Mouse (Mus musculus): Measurements from ENCODE around the gene Lbh. TPM values are rescaled to one million over a fixed set of nuclear protein-coding genes. Genes with fewer than 3 reads are reported as not detected.

The Lbh gene
- polyA plus RNA-seq, 1 experiment from 2014 or later = 7.6 TPM

DNA sequence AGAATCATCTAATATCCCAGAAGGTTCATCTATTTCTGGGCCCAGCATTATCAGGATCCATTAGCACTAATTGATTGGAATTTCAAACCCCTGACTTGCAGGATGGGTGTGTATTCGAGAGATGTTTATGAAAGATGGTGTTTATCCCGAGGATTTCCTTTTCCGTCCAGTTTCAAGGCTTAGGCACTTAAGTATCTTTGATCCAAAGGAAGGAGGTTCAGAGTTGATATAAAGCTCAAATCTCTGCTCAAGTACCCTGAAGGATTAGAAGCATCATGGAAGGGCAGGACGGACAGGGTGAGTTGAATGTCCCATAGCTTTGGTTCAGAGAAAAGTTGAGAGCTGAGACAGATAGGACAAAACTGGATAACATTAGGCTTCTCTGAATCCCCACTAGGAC, 15.0 kb downstream of the Lbh start:
- H3K27ac ChIP-seq (ENCODE audit: low read length) = no peak overlapping the region
- H3K9me3 ChIP-seq (ENCODE audit: control insufficient read depth, low read length) = no peaks in the 10 kb centered on the region
- H3K4me3 ChIP-seq (ENCODE audit: low read length) = no peak overlapping the region
- no peak overlapping the region for H3K4me2 ChIP-seq (ENCODE audit: low read depth, low read length)
- 0 out of 2 replicates have a peak, but pooled peaks cover 8% of the 10 kb centered on the region for H3K36me3 ChIP-seq (ENCODE audit: control insufficient read depth, insufficient read depth, low read length)
- H3K9ac ChIP-seq (ENCODE audit: low read depth, low read length) = no peak overlapping the region
- WGBS = 76% methylated on average over 4 of the region's 4 CpGs
- no peak for ATAC-seq
- H3K27me3 ChIP-seq (replicated peaks; ENCODE audit: control insufficient read depth, insufficient read depth, low read length) = no peaks in the 10 kb centered on the region
- H3K4me1 ChIP-seq (ENCODE audit: control insufficient read depth, insufficient read depth, low read length) = peaks cover 46% of the 10 kb centered on the region

DNA sequence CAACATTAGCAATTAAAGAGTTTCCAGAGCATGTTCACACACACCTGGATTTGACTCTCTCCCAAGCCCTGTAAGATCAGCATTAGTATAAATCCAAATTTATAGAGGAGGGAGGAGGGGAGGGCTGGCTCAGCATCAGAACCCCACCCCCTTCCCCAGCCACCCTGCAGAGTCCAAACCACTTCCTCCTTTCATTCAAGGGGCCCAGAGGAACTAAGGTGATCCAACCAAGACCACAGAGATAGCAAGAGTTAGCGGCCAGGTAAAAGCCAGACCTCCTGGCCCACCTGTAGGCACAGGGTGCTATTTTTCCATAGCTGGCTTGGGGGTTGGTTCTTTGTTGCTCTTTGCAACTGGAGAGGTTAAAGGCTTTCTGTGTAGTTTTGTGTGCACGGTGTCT, 16.0 kb downstream of the Lbh start:
- 0 out of 2 replicates have a peak, but pooled peaks cover 8% of the 10 kb centered on the region for H3K36me3 ChIP-seq (ENCODE audit: control insufficient read depth, insufficient read depth, low read length)
- peaks cover 50% of the 10 kb centered on the region for H3K4me1 ChIP-seq (ENCODE audit: control insufficient read depth, insufficient read depth, low read length)
- ATAC-seq = no peak
- no peaks in the 10 kb centered on the region for H3K9me3 ChIP-seq (ENCODE audit: control insufficient read depth, low read length)
- H3K4me3 ChIP-seq (ENCODE audit: low read length) = no peak overlapping the region
- H3K27me3 ChIP-seq (replicated peaks; ENCODE audit: control insufficient read depth, insufficient read depth, low read length) = no peaks in the 10 kb centered on the region
- 0 out of 2 replicates have a peak overlapping the region, but pooled peaks have one; percentile 17 for H3K9ac ChIP-seq (ENCODE audit: low read depth, low read length)
- H3K27ac ChIP-seq (ENCODE audit: low read length) = no peak overlapping the region
- H3K4me2 ChIP-seq (ENCODE audit: low read depth, low read length) = no peak overlapping the region
- 74% methylated on average over 2 of the region's 2 CpGs for WGBS

DNA sequence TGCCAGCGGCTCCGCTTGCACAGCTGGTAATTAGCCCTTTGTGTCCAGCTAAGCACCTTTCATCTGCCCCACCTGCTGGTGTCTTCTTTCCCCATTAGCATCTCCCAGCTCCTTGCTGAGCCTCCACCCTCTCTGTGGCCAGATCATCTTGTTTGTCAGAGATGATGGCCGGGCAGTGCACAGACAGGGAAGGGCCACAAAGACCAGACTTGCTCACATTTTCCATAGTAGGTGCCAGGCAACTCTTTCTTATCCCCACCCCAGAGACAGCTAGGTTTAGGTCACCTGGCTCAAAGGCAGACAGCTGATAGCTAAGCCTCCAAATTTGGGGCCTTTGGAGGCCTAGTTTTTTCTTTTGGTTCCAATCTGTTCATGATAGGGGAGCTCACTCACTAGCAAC, 16.5 kb downstream of the Lbh start:
- Histone ChIP-seq H3K36me3 (ENCODE audit: control insufficient read depth, insufficient read depth, low read length) (peaks cover 9% of the 10 kb centered on the region; the same call in 1 of the 2 replicates), H3K9me3 (ENCODE audit: control insufficient read depth, low read length) (no peaks in the 10 kb centered on the region), H3K4me3 (ENCODE audit: low read length) (no peak overlapping the region), H3K4me1 (ENCODE audit: control insufficient read depth, insufficient read depth, low read length) (peaks cover 50% of the 10 kb centered on the region), H3K27me3 (replicated peaks; ENCODE audit: control insufficient read depth, insufficient read depth, low read length) (no peaks in the 10 kb centered on the region), H3K9ac (ENCODE audit: low read depth, low read length) (0 out of 2 replicates have a peak overlapping the region, but pooled peaks have one; percentile 17), H3K4me2 (ENCODE audit: low read depth, low read length) (no peak overlapping the region), H3K27ac (ENCODE audit: low read length) (no peak overlapping the region)
- ATAC-seq = no peak
- WGBS = 53% methylated on average over 3 of the region's 3 CpGs

DNA sequence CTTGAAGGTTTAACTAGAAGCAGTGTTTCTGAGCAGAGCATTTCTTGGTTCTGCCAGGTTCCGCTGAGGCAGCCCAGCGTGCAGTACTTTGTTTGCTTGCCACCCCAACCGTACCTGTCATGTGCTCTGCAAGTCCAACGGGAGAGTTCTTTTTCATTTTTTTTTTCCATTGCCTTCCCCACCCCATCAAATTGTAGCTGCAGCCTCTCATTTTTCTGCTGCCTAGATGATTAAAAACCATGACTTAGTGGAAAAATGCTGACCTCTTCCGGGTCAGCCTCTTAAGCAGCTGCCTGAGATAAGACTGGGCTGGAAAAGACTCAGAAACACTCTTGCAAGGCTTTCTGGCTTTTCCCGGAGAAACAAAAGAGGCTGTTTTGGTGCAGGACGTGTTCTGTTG, 17.8 kb downstream of the Lbh start:
- Histone ChIP-seq H3K36me3 (ENCODE audit: control insufficient read depth, insufficient read depth, low read length) (peaks cover 16% of the 10 kb centered on the region), H3K4me2 (ENCODE audit: low read depth, low read length) (no peak overlapping the region), H3K9me3 (ENCODE audit: control insufficient read depth, low read length) (no peaks in the 10 kb centered on the region), H3K27me3 (replicated peaks; ENCODE audit: control insufficient read depth, insufficient read depth, low read length) (no peaks in the 10 kb centered on the region), H3K27ac (ENCODE audit: low read length) (peak overlapping the region; percentile 65), H3K4me1 (ENCODE audit: control insufficient read depth, insufficient read depth, low read length) (peaks cover 50% of the 10 kb centered on the region), H3K4me3 (ENCODE audit: low read length) (no peak overlapping the region), H3K9ac (ENCODE audit: low read depth, low read length) (no peak overlapping the region)
- no peak for ATAC-seq
- WGBS = 41% methylated on average over 7 of the region's 7 CpGs

DNA sequence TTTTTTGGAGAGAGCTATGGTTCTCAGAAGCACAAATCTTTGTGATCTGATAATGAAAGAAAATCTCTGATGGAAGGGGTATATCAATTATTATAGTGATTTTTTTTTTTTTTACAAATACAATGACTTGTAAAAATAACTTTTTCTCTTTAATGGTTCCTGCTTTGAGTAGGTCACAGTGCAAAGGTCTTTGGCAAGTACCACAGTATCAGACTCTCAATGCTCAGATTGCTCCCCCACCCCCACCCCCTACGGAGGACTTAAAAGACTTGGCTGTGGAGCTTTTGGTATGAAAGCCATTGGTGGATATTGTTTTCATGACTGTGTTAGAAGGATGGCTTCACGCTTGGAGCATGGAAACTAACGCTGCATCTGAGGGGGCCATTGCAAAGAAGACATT, 18.2 kb downstream of the Lbh start:
- Histone ChIP-seq H3K9ac (ENCODE audit: low read depth, low read length) (no peak overlapping the region), H3K9me3 (ENCODE audit: control insufficient read depth, low read length) (no peaks in the 10 kb centered on the region), H3K4me3 (ENCODE audit: low read length) (no peak overlapping the region), H3K36me3 (ENCODE audit: control insufficient read depth, insufficient read depth, low read length) (peaks cover 21% of the 10 kb centered on the region), H3K27ac (ENCODE audit: low read length) (peak overlapping the region; percentile 65), H3K4me2 (ENCODE audit: low read depth, low read length) (no peak overlapping the region), H3K4me1 (ENCODE audit: control insufficient read depth, insufficient read depth, low read length) (peaks cover 50% of the 10 kb centered on the region), H3K27me3 (replicated peaks; ENCODE audit: control insufficient read depth, insufficient read depth, low read length) (no peaks in the 10 kb centered on the region)
- ATAC-seq = no peak
- 80% methylated on average over 3 of the region's 3 CpGs for WGBS

DNA sequence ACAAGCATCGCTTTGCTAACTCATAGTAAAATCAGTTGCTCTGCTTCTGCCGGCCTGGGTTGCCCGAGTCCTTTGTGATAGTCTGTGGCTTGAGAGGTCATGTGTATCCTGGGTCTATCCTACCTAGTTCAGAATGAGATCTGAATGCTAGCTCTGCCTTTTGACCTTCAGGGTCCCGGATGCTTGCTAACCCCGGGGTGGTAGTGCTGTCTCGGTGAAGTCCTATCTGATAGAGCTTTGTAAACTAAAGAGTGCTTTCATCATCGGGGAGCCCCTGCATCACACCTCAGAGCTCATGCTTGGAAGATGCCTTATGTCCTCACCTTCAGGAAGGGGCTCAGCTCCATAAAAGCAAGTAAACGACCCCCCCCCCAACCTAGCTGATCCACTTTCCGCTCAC, 19.1 kb downstream of the Lbh start:
- H3K27ac ChIP-seq (ENCODE audit: low read length) = 0 out of 2 replicates have a peak overlapping the region, but pooled peaks have one; percentile 24
- peaks cover 50% of the 10 kb centered on the region for H3K4me1 ChIP-seq (ENCODE audit: control insufficient read depth, insufficient read depth, low read length)
- H3K4me2 ChIP-seq (ENCODE audit: low read depth, low read length) = no peak overlapping the region
- H3K9ac ChIP-seq (ENCODE audit: low read depth, low read length) = no peak overlapping the region
- H3K36me3 ChIP-seq (ENCODE audit: control insufficient read depth, insufficient read depth, low read length) = peaks cover 21% of the 10 kb centered on the region
- H3K27me3 ChIP-seq (replicated peaks; ENCODE audit: control insufficient read depth, insufficient read depth, low read length) = no peaks in the 10 kb centered on the region
- H3K9me3 ChIP-seq (ENCODE audit: control insufficient read depth, low read length) = no peaks in the 10 kb centered on the region
- no peak overlapping the region for H3K4me3 ChIP-seq (ENCODE audit: low read length)
- 66% methylated on average over 9 of the region's 9 CpGs for WGBS
- no peak for ATAC-seq

DNA sequence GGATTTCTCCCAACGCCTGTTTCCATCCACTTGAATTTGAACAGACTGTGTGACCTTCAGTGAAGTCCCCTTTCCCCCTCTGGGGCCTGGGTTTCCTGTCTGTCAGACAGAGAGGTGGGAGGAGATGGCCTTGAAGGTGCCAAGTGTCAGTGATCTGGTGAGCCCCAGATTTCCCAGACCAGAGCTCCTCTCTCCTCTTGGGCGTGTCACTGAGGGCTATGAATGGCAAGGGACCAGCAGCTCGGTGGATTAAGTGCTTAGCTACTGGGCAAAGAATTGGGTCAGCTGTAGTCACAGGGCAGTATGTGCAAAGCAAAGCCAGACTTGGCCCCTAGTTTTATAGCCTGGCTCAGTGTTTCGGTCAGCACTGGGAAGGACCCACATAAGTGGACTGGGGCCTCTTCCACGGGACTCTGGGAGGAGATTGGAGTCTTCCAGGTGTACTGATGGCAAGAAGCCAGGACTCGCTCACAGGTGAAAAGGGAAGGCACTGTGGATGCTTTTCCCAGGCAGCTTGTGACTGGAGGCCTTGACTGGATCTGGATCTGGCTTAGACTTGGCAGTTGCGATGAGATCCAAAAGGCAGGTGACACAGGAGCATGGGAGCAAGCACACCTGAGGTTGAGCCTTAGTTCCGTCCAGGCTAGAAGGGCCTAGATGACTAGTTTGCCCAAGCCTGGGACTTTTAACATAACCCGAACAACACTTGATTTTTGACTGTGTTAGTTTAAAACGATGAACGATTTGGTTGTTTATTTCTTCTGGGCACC, 20.1 kb downstream of the Lbh start:
- Histone ChIP-seq H3K36me3 (ENCODE audit: control insufficient read depth, insufficient read depth, low read length) (peaks cover 18% of the 10 kb centered on the region), H3K27ac (ENCODE audit: low read length) (peak overlapping the region; percentile 73), H3K4me1 (ENCODE audit: control insufficient read depth, insufficient read depth, low read length) (peaks cover 46% of the 10 kb centered on the region), H3K9ac (ENCODE audit: low read depth, low read length) (no peak overlapping the region), H3K4me2 (ENCODE audit: low read depth, low read length) (no peak overlapping the region), H3K27me3 (replicated peaks; ENCODE audit: control insufficient read depth, insufficient read depth, low read length) (no peaks in the 10 kb centered on the region), H3K4me3 (ENCODE audit: low read length) (no peak overlapping the region), H3K9me3 (ENCODE audit: control insufficient read depth, low read length) (no peaks in the 10 kb centered on the region)
- WGBS = 64% methylated on average over 11 of the region's 11 CpGs
- peak; percentile 72 for ATAC-seq

DNA sequence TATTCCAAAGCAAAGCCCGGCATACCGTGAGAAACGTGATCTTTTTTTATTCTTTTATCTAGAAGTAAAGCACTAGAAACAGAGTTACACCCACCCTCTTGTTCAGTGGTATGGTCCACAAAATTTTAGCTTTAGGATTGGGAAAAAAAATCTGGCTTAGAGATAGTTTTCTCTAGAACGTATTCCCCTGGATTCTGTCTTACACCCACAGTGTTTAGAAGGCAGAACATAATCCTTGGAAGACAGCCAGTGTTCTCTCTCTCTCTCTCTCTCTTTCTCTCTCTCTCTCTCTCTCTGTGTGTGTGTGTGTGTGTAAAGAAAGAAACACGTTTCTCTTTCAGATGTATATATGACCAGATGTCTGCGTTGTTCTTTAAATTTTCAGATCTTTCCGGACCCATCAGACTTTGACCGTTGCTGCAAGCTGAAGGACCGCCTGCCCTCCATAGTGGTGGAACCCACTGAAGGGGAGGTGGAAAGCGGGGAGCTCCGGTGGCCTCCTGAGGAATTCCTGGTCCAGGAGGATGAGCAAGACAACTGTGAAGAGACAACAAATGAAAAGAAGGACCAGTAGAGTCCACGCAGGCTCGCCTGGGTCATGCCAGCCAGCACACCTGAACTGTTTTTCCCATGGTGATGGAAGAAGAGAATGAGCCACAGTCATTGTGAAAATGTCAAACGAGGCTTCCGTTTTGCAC, 20.9 kb downstream of the Lbh start:
- Histone ChIP-seq H3K36me3 (ENCODE audit: control insufficient read depth, insufficient read depth, low read length) (peaks cover 17% of the 10 kb centered on the region), H3K27me3 (replicated peaks; ENCODE audit: control insufficient read depth, insufficient read depth, low read length) (no peaks in the 10 kb centered on the region), H3K4me3 (ENCODE audit: low read length) (no peak overlapping the region), H3K4me1 (ENCODE audit: control insufficient read depth, insufficient read depth, low read length) (peaks cover 40% of the 10 kb centered on the region), H3K9me3 (ENCODE audit: control insufficient read depth, low read length) (no peaks in the 10 kb centered on the region), H3K9ac (ENCODE audit: low read depth, low read length) (no peak overlapping the region), H3K27ac (ENCODE audit: low read length) (peak overlapping the region; percentile 35; the same call in 1 of the 2 replicates), H3K4me2 (ENCODE audit: low read depth, low read length) (no peak overlapping the region)
- 80% methylated on average over 15 of the region's 15 CpGs for WGBS
- ATAC-seq = no peak

DNA sequence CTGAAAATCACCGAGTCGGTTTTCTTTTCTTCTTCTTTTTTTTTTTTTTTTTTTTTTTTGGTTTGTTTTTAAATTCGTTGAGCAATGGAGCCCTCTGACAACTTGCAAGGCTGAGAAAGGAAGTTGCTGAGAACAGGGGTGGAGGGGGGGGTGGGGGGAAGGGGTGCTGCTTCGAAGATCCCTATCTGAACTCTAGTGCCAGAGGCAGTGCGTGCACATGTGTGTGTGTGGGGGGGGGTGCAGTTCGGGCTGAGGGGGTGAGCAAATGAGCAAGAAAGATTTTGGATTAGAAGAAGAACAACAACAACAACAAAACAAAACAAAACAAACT, 21.4 kb downstream of the Lbh start:
- no peak for ATAC-seq
- Histone ChIP-seq H3K27ac (ENCODE audit: low read length) (no peak overlapping the region), H3K4me2 (ENCODE audit: low read depth, low read length) (no peak overlapping the region), H3K4me3 (ENCODE audit: low read length) (no peak overlapping the region), H3K27me3 (replicated peaks; ENCODE audit: control insufficient read depth, insufficient read depth, low read length) (no peaks in the 10 kb centered on the region), H3K9me3 (ENCODE audit: control insufficient read depth, low read length) (no peaks in the 10 kb centered on the region), H3K4me1 (ENCODE audit: control insufficient read depth, insufficient read depth, low read length) (peaks cover 35% of the 10 kb centered on the region), H3K36me3 (ENCODE audit: control insufficient read depth, insufficient read depth, low read length) (peaks cover 17% of the 10 kb centered on the region), H3K9ac (ENCODE audit: low read depth, low read length) (no peak overlapping the region)
- WGBS = 77% methylated on average over 6 of the region's 6 CpGs

Data from intestine, embryonic 16.5 days (tissue).